Mouse (Mus musculus): ENCODE data around the gene Txndc16. TPM values are rescaled to one million over a fixed set of nuclear protein-coding genes. Genes with fewer than 3 reads are reported as not detected.

Txndc16 gene
- polyA plus RNA-seq, 1 experiment = 24.2 TPM

DNA sequence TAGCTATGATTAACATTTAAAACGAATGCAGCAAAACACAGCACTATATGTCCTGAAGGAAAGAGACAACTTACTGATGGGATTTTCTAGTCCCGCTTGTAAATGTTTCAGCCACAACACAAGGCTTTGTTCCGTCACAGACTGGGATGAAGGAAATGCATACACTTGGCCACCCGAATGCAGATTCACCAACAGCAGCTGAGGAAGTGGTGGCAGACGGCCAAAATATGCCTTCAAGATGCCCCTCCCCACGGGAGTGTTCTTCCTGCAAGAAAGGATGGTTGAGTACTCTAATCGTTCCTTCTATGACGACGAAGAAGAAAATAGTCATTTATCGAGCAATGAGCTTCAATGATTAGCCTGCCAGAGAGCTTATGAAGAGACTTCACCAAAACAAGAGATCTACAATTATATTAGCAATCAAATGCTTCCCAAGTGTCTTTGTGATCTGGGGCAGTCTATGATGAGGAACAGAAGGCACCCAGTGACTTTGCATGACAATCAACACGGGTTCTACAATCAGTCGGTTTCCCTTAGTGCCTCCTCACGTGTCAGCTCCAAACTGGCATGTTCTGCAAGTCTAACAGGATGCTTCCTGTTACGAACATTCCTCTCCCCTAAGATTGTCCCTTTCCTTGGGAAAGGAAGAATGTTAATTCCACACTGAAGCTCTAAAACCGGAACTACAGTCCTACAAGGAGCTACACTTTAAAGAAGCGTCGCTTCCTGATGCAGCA, 79.6 kb downstream of the Txndc16 start:
- TF ChIP-seq CTCF (IDR thresholded peaks at IDR 0.05; ENCODE audit: borderline replicate concordance, extremely low read depth, insufficient read depth, insufficient read length) (no peak), POLR2A (IDR thresholded peaks at IDR 0.05; ENCODE audit: borderline replicate concordance, extremely low read depth, insufficient read depth, insufficient read length, poor library complexity, severe bottlenecking) (no peak)
- DNase-seq (ENCODE audit: low read depth) = peak; percentile 76

- peak; percentile 9 for DNase-seq (ENCODE audit: low read depth)
- TF ChIP-seq CTCF (IDR thresholded peaks at IDR 0.05; ENCODE audit: borderline replicate concordance, extremely low read depth, insufficient read depth, insufficient read length) (no peak), POLR2A (IDR thresholded peaks at IDR 0.05; ENCODE audit: borderline replicate concordance, extremely low read depth, insufficient read depth, insufficient read length, poor library complexity, severe bottlenecking) (no peak)
Measured at GRCm38 (mm10) chr14:45135961-45136360, 84.2 kb downstream of the Txndc16 start.

DNA sequence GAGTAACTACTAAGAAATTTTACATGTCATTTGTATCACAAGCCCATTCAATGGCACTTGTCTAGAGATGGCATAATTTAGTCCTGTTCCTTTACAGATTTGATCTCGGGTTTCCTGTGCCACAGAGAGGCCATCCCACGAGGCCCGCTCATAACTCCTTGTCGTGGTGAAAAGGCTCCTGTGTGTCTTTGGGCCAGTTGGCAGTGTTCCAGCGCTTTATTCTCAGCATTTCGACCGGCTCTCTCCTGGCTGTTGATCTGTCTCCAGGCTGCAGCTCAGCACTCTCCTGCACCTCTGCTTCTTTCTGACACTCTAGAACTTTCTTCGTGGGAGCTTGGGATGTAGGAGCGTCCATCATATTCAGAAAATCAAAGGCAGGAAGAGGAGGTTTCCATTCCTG, 84.6 kb downstream of the Txndc16 start:
- DNase-seq (ENCODE audit: low read depth) = peak; percentile 51
- TF ChIP-seq CTCF (IDR thresholded peaks at IDR 0.05; ENCODE audit: borderline replicate concordance, extremely low read depth, insufficient read depth, insufficient read length) = no peak
- TF ChIP-seq POLR2A (IDR thresholded peaks at IDR 0.05; ENCODE audit: borderline replicate concordance, extremely low read depth, insufficient read depth, insufficient read length, poor library complexity, severe bottlenecking) = no peak

GRCm38 (mm10) chr14:45118359-45118758, 101.8 kb downstream of the Txndc16 start:
- no peak for DNase-seq (ENCODE audit: low read depth)
- TF ChIP-seq CTCF (IDR thresholded peaks at IDR 0.05; ENCODE audit: borderline replicate concordance, extremely low read depth, insufficient read depth, insufficient read length) (no peak), POLR2A (IDR thresholded peaks at IDR 0.05; ENCODE audit: borderline replicate concordance, extremely low read depth, insufficient read depth, insufficient read length, poor library complexity, severe bottlenecking) (no peak)

DNA sequence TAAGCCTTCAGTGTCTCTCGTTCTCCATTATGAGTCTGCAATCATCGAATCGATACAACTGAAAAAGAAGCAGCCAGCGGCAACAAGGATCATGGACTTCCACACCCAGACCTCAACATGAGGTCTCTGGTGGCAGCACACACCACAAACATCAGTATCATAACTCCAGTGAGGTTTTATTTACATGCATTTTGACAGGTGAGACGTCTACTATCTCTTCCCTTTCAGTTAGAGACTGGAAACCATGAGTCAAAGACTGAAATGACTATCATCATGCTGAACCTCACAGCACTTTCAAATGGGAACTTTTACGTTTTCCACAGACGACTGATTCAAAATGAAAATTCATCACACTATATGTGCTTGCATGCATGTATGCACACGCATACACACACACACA, 117.9 kb downstream of the Txndc16 start:
- DNase-seq (ENCODE audit: low read depth) = no peak
- TF ChIP-seq POLR2A (IDR thresholded peaks at IDR 0.05; ENCODE audit: borderline replicate concordance, extremely low read depth, insufficient read depth, insufficient read length, poor library complexity, severe bottlenecking) (no peak), CTCF (IDR thresholded peaks at IDR 0.05; ENCODE audit: borderline replicate concordance, extremely low read depth, insufficient read depth, insufficient read length) (no peak)

DNA sequence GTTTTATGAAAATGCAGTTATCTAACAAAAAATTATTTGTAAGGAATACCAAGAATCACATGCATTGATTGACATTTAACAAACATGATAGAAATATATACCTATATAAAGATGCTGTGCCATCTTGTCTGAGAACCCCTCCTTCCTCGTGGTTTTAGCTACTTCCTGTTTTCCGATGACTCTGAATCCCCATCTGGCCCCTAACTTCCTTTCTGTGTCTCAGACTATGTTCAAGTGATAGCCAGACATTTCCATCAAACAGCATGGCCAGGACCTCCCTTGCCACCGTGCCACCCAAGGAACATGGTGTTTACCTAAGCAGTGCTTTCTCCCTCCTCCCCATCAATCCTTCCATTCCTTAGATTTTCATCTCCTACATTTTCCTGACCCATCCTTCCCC, 127.8 kb downstream of the Txndc16 start:
- TF ChIP-seq CTCF (IDR thresholded peaks at IDR 0.05; ENCODE audit: borderline replicate concordance, extremely low read depth, insufficient read depth, insufficient read length) (no peak), POLR2A (IDR thresholded peaks at IDR 0.05; ENCODE audit: borderline replicate concordance, extremely low read depth, insufficient read depth, insufficient read length, poor library complexity, severe bottlenecking) (no peak)
- no peak for DNase-seq (ENCODE audit: low read depth)

DNA sequence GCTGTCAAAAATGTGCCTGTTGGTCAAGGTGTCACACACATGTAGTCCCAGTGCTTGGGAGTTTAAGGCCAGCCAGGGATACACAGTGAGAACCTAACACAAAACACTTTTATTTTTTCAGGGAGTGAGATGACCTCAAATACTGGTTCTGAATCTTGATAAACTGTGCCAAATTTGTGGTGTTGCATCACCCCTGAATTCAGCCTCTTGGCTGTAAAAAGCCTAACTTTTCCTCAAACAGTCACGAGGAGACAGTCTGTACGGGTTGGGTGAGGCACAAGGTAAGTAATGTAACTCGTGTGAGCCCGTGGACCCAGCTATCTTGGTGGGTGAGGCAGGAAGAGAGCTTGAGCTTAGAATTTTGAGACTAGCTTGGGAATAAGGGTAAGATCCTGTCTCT, 130.1 kb downstream of the Txndc16 start:
- DNase-seq (ENCODE audit: low read depth) = no peak
- TF ChIP-seq POLR2A (IDR thresholded peaks at IDR 0.05; ENCODE audit: borderline replicate concordance, extremely low read depth, insufficient read depth, insufficient read length, poor library complexity, severe bottlenecking) (no peak), CTCF (IDR thresholded peaks at IDR 0.05; ENCODE audit: borderline replicate concordance, extremely low read depth, insufficient read depth, insufficient read length) (no peak)

DNA sequence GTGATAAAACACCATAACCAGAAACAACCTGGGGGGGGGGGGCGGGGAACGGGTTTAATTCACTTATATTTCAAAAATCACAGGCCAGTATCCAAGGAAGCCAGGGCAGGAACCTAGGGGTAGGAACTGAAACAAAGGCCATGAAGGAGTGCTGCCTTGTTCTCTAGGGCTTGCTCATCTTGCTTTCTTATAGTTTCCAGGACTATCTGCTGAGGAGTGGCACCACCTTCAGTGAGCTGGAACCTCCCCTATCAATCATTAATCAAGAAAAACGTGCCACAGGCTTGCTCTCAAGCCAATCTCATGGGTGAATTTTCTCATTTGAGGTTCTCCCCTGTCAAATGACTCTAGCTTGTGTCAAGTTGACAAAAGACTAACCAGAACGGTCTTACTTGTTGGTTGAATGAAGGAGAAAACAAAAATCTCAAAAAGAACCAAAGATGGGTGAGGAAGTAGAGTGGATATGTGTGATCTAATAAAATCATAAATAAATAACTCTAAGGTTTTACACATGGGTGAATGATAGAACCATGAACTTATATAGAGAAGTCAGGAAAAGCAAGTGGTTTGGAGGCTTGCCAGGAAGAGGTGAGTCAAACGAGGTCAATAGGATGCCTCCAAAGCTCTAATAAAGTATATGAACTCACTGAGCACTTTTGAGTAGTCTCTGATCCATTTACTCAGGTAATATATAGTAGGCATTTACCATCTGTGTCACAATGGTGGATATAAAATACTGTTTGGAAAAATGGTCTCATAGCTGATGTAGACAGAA, 134.3 kb downstream of the Txndc16 start:
- TF ChIP-seq POLR2A (IDR thresholded peaks at IDR 0.05; ENCODE audit: borderline replicate concordance, extremely low read depth, insufficient read depth, insufficient read length, poor library complexity, severe bottlenecking) (no peak), CTCF (IDR thresholded peaks at IDR 0.05; ENCODE audit: borderline replicate concordance, extremely low read depth, insufficient read depth, insufficient read length) (no peak)
- no peak for DNase-seq (ENCODE audit: low read depth)

DNA sequence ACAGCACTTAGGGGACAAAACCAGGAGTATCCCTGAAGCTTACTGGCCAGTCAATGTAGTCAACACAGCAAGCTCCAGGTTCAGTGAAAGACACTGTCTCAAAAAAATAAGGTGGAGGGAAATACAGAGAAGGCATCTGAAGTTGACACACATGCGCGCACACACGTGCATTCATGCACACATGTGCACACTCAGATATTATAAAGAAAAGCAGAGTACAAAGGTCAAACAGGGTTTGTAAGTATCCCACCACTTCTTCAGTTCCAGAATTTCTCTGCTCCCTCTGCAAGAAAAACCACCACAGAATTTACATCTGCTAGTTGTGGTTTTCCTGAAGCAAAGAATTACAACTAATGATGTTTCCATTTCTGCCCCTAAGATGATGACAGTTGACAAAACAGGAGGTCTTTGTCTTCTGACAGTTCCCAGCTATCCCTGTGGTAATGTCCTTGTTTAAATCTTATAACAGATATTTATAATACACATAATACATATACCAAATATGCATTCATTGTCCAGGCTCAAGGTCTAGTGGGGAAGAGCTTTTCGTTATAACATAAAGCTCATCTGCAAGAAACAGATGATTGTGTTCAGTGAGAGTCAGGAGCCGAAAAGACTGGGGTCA, 135.4 kb downstream of the Txndc16 start:
- no peak for TF ChIP-seq CTCF (IDR thresholded peaks at IDR 0.05; ENCODE audit: borderline replicate concordance, extremely low read depth, insufficient read depth, insufficient read length)
- no peak for TF ChIP-seq POLR2A (IDR thresholded peaks at IDR 0.05; ENCODE audit: borderline replicate concordance, extremely low read depth, insufficient read depth, insufficient read length, poor library complexity, severe bottlenecking)

GRCm38 (mm10) chr14:45083540-45083939, 136.6 kb downstream of the Txndc16 start:
- peak; percentile 20 for DNase-seq (ENCODE audit: low read depth)
- TF ChIP-seq CTCF (IDR thresholded peaks at IDR 0.05; ENCODE audit: borderline replicate concordance, extremely low read depth, insufficient read depth, insufficient read length) (no peak), POLR2A (IDR thresholded peaks at IDR 0.05; ENCODE audit: borderline replicate concordance, extremely low read depth, insufficient read depth, insufficient read length, poor library complexity, severe bottlenecking) (no peak)

More for the DNA sequence above, 135.4 kb downstream of the Txndc16 start:
- no peak for DNase-seq (ENCODE audit: low read depth)

Other genes with a start within 250 kb of the Txndc16 start
- gene Ptger2, start 232.1 kb downstream of the Txndc16 start, polyA plus RNA-seq (2012; rRNA removed) = 0.35 and 0.57 TPM in 2 replicates
- 28.2 and 30.9 TPM in 2 replicates for gene Gpr137c, start 611 bp downstream of the Txndc16 start, polyA plus RNA-seq (2012; rRNA removed)
- gene Ero1l, start 98.4 kb upstream of the Txndc16 start, polyA plus RNA-seq (2012; rRNA removed) = 20.2 and 23.4 TPM in 2 replicates
- gene Psmc6, start 109.5 kb upstream of the Txndc16 start, polyA plus RNA-seq (2012; rRNA removed) = 116 and 132 TPM in 2 replicates
- 22.9 and 25.4 TPM in 2 replicates for gene Styx, start 130.8 kb upstream of the Txndc16 start, polyA plus RNA-seq (2012; rRNA removed)
- 11.2 and 12.5 TPM in 2 replicates for gene Gnpnat1, start 184.6 kb upstream of the Txndc16 start, polyA plus RNA-seq (2012; rRNA removed)

Data from brain, embryonic 14.5 days (tissue).